Mouse (Mus musculus) natural killer cell, adult 2 months (primary cell): ENCODE results near the gene Rnf208.

Experiments used
- DNase-seq, 2 experiments: peaks; one replicate each; pipeline ENCODE4 v3.0.0; 2022; ENCODE audit warnings: low spot score in 2 of 2

The Rnf208 gene

DNA sequence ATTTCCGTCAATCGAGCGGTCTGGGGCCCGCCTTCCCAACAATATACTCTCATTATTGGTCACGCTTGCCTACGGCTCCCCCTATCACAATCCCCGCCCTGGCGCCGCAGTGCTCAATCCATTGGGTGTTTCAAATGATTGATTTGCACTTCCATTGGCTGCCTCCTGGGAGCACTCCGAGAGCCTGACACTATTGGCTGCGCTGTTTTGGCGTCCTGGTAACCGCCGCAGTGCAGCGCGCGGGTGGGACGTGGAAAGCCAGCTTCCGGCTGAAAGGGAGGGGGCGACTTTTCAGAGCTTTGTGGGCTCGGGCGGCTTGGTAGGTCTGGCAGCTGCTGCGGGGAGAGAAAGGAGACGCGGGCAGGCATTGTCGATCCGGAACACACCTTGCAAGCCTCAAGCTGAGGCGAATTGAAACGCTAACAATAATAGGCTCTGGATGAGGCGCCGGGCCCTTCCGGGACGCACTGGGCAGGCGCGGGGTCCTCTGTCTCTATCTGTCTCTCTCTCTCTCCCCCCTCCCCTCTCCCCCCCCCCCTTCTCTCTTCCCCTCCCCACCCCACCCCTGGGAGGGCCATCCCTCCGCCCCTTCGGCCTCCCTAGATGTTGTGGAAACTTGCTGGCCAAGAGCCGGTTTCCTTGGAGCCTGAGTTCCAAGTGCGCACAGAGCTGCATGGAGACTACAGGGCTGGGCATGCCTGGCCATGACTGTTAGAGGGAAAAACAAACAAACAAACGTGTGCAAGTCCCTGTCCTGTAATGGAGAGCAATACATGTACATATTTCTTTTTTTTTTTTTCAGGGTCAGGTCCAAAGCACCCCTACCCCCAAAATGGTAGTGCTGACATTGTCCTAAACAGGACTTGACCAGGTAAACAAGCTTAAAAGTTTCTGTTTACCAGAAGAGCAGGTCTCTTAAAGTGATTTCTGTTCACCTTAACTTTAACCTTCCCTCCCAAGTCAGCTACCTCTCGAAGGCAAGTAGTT, 17.0 kb upstream of the Rnf208 start:
- DNase-seq: peak; percentile 99

DNA sequence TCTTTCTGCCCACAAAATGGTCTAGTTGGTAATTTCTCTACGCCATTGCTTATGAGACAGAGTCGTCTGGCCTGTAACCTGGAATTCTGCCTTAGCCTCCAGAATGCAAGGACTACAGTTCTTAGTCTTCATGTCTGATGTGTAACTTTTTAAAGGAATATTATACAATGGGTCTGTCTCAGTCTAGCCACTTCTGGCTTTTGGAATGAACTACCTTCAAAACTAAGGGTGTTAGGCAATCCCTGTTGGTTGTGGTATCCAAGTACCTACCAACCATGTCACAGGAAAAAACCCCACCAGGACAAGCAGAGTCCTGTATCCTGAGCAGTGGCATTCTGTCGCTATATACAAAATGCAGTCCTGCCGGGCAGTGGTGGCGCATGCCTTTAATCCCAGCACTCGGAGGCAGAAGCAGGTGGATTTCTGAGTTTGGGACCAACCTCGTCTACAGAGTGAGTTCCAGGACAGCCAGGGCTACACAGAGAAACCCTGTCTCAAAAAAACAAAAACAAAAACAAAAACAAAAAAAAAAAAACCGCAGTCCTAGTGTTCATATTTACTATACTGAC, 16.2 kb upstream of the Rnf208 start:
- no peak for DNase-seq

- no peak for DNase-seq
These were observed 15.2 kb upstream of the Rnf208 start for GRCm38 (mm10) chr2:25226864-25227263.

- DNase-seq: no peak
These were observed 14.6 kb upstream of the Rnf208 start for GRCm38 (mm10) chr2:25227406-25227805.

DNA sequence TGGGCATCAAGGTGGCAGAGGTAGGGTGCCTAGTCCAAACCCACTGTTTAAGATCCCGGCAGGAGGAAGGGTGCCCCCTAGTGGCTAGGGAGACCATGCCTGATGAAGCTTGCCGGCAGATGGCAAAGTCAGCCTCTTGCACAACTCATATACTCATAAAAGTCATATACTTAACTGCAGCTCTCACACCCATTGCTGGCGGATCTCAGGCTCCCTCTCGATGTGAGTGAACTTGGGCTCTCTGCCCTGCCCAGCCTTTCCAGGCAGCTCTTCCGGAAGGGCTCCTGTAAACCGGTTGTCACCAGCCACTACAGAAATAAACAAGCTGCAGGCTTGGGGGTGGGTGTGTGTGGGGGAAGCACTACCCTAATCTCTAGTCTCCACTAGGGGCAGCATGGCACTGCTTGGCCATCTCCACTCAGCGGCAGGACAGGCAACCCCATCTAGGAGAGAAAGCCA, 13.6 kb upstream of the Rnf208 start:
- peak; percentile 91 for DNase-seq

DNA sequence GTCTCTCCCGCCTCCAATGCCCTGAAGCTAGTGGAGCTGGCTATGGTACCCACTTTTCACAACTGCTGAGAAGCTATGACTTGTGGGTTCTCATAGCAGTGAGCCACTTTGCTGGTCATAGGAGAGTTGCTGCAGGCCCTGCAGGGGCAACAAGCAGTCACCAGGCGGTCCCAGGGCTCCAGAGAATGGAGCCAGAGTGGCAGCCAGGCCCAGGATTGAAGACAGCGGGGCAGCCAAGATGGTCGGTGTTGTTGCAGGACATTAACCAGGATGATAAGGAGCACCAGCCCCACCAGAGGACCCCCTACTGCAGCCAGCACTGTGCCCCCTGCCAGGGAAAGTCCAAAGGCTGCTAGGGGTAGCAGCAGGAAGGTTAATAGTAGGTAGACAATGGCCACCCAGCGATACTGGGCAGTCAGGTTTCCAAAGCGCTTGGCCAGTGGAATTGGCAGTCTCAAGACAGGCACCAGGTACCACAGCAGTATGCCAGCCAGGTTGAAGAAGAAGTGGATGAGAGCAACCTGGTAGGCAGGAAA, 13.0 kb upstream of the Rnf208 start:
- DNase-seq: no peak

DNA sequence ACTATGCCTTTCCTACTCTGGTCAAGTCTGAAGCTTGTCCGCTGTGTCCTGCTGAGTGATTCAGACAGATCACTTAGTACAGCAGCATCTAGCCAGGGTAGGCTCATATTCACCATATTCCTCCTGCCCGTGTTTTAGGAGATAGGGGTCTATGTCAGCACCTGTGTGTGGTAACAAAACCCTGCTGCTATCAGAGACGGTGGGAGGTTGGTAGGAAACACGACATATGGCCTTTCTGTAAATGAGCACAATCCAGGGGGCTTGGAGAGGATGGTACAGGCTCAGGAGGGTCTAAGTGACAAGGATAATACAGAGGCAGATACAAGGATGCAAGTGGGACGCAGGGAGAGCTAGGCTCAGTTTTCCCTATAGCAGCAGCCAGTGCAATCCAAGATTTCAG, 12.5 kb upstream of the Rnf208 start:
- DNase-seq: no peak

GRCm38 (mm10) chr2:25230581-25230980, 11.5 kb upstream of the Rnf208 start:
- no peak for DNase-seq

- DNase-seq: no peak
These were observed 11.0 kb upstream of the Rnf208 start for GRCm38 (mm10) chr2:25231038-25231437.

GRCm38 (mm10) chr2:25233421-25233820, 8.6 kb upstream of the Rnf208 start:
- no peak for DNase-seq

DNA sequence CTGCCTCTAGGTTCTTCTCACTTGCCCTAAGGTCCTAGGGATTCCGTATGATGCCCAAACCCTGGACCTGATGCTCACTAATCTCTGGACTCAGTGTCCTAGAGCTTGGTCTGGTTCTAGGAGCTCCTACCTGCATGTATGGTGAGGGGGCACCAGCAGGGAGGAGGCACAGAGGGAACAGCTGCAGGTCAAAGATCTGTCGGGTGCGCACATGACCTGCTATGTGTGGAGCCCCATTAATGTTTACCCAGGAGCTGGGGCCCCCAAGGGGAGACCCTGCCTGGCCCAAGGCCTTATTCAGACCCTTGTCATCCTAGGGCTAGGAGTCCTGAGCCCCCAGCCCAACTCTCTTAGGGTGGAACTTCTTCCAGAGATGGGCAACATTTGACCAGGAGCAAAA, 8.0 kb upstream of the Rnf208 start, which contains the start of gene Slc34a3:
TSS of gene Slc34a3 (minus strand) at position 315 of the 400 bp plus-strand sequence.
- DNase-seq: no peak

- no peak for DNase-seq
These were observed 7.4 kb upstream of the Rnf208 start for GRCm38 (mm10) chr2:25234551-25235220.

- DNase-seq: no peak
These were observed 5.4 kb upstream of the Rnf208 start, which contains the start of gene Rnf224 for GRCm38 (mm10) chr2:25236614-25237013. Gene Rnf224, minus strand, starts transcription at chr2:25236787.

DNA sequence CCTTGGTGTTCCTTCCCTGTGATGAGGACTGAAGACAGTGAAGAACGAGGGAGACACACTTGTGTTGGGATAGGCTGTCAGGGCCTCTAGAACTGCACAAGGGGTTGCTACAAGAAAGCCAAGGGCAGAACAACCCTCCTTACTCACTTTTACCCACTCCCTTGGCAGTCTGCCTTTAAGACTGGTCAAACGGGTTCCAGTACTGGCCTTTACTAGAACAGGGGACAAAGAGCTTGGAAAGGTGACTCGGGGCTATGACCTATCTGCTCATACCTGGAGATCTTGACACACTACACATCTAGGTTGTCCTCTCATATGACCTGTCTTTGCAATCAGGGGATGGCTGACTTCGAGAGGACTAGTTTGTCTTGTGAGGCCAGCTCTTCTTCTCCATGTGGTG, 4.5 kb upstream of the Rnf208 start:
- no peak for DNase-seq

GRCm38 (mm10) chr2:25238106-25238505, 3.9 kb upstream of the Rnf208 start:
- DNase-seq: no peak

DNA sequence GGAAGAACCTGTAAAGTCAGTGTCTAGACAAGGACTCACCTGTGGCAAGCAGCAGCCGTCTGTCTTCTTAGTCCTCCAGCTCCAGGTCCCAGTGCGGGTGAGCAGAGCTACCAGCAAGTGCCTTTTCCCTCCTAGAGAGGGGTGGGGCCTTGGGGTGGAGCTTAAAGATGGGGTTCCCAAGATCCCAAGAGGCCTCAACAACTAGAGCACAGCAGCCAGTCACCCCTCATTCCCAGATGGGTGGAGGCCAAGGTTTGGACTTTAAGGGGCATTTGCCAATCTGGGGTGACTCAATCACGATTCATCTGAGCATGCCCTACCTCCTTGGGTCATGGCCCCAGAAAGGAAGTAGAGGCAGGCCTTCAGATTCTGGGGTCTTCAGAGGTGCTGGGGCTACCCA, 2.3 kb upstream of the Rnf208 start:
- no peak for DNase-seq

DNA sequence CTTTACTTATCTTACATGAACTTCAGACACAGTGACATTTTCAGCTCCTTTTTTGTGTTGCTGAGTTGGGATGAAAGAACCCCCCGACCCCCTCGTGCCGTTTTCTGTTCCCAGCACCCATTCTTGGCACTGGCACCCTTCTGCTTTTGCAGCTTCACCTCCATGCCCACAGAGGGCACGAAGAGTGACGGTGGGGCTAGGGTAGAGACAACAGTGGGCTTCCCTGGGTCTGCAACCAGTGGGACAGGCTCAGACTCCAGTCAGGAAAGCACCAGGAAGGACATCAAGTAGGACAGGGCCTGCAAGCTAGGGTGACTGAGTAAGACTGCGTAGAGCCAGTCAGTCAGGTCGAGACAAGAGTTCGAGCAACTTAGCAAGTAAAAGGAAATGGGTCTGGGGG, 1.7 kb upstream of the Rnf208 start:
- DNase-seq: no peak

DNA sequence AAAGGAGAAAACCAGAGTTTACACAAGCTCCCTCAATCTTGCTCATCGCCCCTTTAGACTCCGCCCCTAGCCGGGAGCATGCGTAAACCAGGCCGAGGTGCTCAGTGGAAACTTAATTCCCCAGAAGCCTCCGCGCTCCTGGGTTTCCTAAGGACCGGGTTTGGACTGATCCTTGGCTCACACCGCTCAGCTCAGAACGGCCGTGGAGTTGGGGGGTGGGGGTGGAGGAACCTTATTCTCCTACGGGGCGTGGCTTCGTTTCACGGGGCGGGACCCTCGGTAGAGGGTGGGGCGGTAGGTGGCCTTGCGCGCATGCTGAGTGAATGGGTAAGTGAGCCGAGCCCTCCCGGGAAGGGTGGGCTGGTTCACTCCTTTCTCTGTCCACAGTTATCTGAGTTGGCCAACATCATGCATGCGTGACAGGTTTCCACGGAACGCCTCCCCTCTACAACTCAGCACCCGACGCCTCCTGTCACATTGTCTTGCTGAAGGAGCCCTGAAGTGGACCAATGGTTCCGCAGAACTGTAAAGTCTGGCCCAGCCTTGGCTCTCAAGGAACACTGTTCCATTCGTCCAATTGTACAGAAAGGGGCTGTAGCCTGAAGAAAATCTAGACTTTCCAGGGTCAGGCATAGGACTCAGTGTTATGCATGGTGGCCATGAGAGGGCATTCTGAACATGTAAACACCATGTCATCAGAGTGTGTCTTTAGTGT, 1.2 kb upstream of the Rnf208 start:
- peak in 1 of 2 experiments; percentile 18 for DNase-seq

GRCm38 (mm10) chr2:25241438-25241775, 648 bp upstream of the Rnf208 start:
- DNase-seq: no peak

GRCm38 (mm10) chr2:25243342-25243741, 1.3 kb downstream of the Rnf208 start:
- DNase-seq: no peak

DNA sequence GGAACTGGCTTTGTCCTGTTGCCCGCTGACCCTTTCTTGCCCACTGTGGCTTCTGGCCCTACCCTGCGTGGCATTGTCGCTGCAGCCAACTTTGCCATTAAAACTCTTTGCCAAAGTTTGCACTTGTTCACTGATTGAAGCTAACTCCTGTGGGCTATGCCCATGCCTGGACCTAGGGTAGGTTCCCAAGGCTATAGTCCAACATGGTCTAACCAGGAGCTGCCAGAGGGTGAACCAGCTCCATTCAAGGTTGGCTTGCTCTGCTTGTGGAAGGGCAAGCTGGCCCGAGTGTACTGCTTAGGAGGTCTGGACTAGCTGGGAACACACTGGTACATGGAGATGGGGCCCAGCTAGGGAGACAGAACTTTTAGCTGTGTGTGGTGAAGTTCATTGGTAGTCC, 2.1 kb downstream of the Rnf208 start:
- no peak for DNase-seq
